Mouse (Mus musculus): ENCODE measurements around the gene Acp5. TPM values are rescaled to one million over a fixed set of nuclear protein-coding genes. Genes with fewer than 3 reads are reported as not detected.

Gene Acp5
- 10 to 100 TPM in 8 of 26 experiments, 1 to 10 TPM in 13, under 1 TPM in 2, not detected in 3; 0.61 to 53.0 (median 3.5) TPM for total RNA-seq (2018; cell fraction: chromatin; rRNA removed)
- 10 to 100 TPM in 18 of 26 experiments, 1 to 10 TPM in 8; 3.4 to 89.7 (median 32.2) TPM for total RNA-seq (2018; cell fraction: cytosol; rRNA removed)
- 10 to 100 TPM in 21 of 26 experiments, 1 to 10 TPM in 5; 3.3 to 79.7 (median 22.1) TPM for total RNA-seq (2018; cell fraction: nucleus; rRNA removed)
- polyA plus RNA-seq (2018), result 6.4 to 8.0 TPM (median 7.2 TPM) in 3 replicates

GRCm38 (mm10) chr9:22135644-22136390 is at the start of gene Acp5:
Acp5 (minus strand) TSS chr9:22135711.
- no peak within 1 kb of the TSS for H3K27ac ChIP-seq
- 98% methylated on average over 5 of the region's 7 CpGs for WGBS (ENCODE audit: missing documents)
- H3K79me2 ChIP-seq (ENCODE audit: inconsistent target), result no peaks in the 10 kb centered on the region
- no peak within 1 kb of the TSS for H3K4me3 ChIP-seq (ENCODE audit: inconsistent target)
- no peaks in the 10 kb centered on the region for H3K36me3 ChIP-seq (ENCODE audit: inconsistent target)

DNA sequence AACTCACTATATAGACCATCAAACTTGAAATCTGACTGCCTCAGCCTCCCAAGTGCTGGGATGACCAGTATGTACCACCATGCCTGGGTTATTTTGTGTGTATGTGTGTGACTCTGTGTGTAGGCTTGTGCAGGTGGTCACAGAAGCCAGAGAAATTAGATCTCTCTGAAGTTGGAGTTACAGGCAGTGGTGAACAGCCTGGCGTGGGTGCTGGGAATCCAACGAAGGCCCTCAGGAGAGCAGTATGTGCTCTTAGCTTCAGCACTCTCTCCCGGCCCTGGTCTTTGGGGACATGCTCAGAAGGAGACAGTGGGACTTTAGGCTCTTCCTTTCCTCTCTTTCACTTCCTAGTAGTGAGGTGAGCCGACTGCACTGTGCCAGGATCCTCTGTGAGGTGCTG is 36.8 kb upstream of the Acp5 start:
- no peak overlapping the region for H3K27ac ChIP-seq
- H3K4me3 ChIP-seq (ENCODE audit: inconsistent target), result no peak overlapping the region
- H3K79me2 ChIP-seq (ENCODE audit: inconsistent target), result no peaks in the 10 kb centered on the region
- WGBS (ENCODE audit: missing documents), result 83% methylated on average over 4 of the region's 4 CpGs
- H3K36me3 ChIP-seq (ENCODE audit: inconsistent target), result no peaks in the 10 kb centered on the region

- Histone ChIP-seq H3K4me3 (ENCODE audit: inconsistent target) (no peak overlapping the region), H3K27ac (no peak overlapping the region), H3K79me2 (ENCODE audit: inconsistent target) (no peaks in the 10 kb centered on the region), H3K36me3 (ENCODE audit: inconsistent target) (no peaks in the 10 kb centered on the region)
- 96% methylated on average over 11 of the region's 11 CpGs for WGBS (ENCODE audit: missing documents)
Observed at GRCm38 (mm10) chr9:22169327-22169726, 33.8 kb upstream of the Acp5 start.

DNA sequence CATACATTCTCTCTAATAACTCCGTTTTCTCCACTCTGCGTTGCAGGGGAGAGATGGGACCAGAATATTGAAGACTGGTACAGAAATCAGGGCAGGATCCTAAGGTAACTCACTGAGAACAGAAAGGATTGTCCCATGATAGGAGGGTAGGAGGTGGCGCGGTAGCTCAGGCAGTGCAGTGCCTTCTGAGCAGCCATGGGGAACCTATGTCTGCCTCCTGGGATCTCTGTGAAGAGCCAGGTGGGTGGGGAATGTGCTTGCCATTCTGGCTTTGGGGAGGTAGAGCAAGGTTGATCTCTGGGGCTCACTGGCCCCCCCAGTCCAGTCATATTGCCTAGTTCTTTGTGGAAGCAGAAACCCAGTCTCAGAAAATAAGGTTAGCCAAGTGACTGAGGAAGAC is 32.2 kb upstream of the Acp5 start:
- WGBS (ENCODE audit: missing documents), result 98% methylated on average over 4 of the region's 4 CpGs
- no peaks in the 10 kb centered on the region for H3K79me2 ChIP-seq (ENCODE audit: inconsistent target)
- H3K27ac ChIP-seq, result no peak overlapping the region
- H3K36me3 ChIP-seq (ENCODE audit: inconsistent target), result no peaks in the 10 kb centered on the region
- no peak overlapping the region for H3K4me3 ChIP-seq (ENCODE audit: inconsistent target)

DNA sequence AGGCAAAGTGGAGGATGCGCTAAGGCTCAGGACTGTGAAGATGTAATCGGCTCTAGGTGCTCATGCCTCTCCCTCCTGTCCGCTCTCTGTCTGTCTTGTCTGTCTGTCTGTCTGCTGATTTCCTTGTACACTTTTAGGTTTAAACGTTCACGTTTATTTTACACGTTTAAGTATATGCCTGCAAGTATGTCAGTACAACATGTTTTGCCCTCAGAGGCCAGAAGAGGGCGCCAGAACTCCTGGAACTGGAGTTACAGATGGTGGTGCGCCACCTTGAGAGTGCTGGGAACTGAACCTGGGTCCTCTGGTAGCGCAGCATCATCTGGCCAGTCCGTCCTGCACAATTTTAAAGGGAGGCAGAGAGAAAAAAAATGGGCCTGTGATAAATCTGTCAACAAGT is 31.2 kb upstream of the Acp5 start:
- Histone ChIP-seq H3K79me2 (ENCODE audit: inconsistent target) (no peaks in the 10 kb centered on the region), H3K36me3 (ENCODE audit: inconsistent target) (no peaks in the 10 kb centered on the region), H3K4me3 (ENCODE audit: inconsistent target) (no peak overlapping the region), H3K27ac (no peak overlapping the region)
- 90% methylated on average over 10 of the region's 10 CpGs for whole genome bisulfite sequencing (ENCODE audit: missing documents)

- Histone ChIP-seq H3K4me3 (ENCODE audit: inconsistent target) (no peak overlapping the region), H3K36me3 (ENCODE audit: inconsistent target) (no peaks in the 10 kb centered on the region), H3K79me2 (ENCODE audit: inconsistent target) (no peaks in the 10 kb centered on the region), H3K27ac (no peak overlapping the region)
- 55% methylated on average over 6 of the region's 6 CpGs for WGBS (ENCODE audit: missing documents)
Observed at GRCm38 (mm10) chr9:22165964-22166363, 30.5 kb upstream of the Acp5 start.

- WGBS (ENCODE audit: missing documents), result 6% methylated on average over 54 of the region's 54 CpGs
- Histone ChIP-seq H3K79me2 (ENCODE audit: inconsistent target) (no peaks in the 10 kb centered on the region), H3K36me3 (ENCODE audit: inconsistent target) (no peaks in the 10 kb centered on the region), H3K4me3 (ENCODE audit: inconsistent target) (peak overlapping the region; percentile 24), H3K27ac (no peak overlapping the region)
Observed at GRCm38 (mm10) chr9:22164711-22165668, 29.5 kb upstream of the Acp5 start.

DNA sequence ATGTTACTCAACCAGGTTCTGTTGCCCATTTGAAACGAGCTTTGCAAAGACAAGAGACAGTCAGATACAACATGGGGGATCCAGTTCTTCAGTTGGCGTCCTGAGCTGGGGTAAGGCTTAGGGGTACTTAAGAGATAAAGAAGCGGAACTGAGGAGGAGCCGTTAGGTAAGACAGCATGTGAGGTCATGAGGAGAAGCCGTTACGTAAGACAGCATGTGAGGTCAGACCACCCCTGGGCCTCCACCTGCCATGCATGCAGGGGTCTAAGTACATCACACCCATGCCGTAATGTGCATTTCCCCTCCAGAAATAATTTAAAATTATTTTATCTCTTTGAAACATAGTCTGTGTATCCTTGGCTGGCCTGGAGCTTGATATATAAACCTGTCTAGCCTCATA is 27.4 kb upstream of the Acp5 start:
- Histone ChIP-seq H3K36me3 (ENCODE audit: inconsistent target) (no peaks in the 10 kb centered on the region), H3K79me2 (ENCODE audit: inconsistent target) (no peaks in the 10 kb centered on the region), H3K27ac (no peak overlapping the region), H3K4me3 (ENCODE audit: inconsistent target) (no peak overlapping the region)
- WGBS (ENCODE audit: missing documents), result 84% methylated on average over 7 of the region's 7 CpGs

- no peak overlapping the region for H3K27ac ChIP-seq
- H3K36me3 ChIP-seq (ENCODE audit: inconsistent target), result no peaks in the 10 kb centered on the region
- WGBS (ENCODE audit: missing documents), result 91% methylated on average over 8 of the region's 9 CpGs
- H3K4me3 ChIP-seq (ENCODE audit: inconsistent target), result no peak overlapping the region
- no peaks in the 10 kb centered on the region for H3K79me2 ChIP-seq (ENCODE audit: inconsistent target)
Observed at GRCm38 (mm10) chr9:22162305-22162704, 26.8 kb upstream of the Acp5 start.

- no peak overlapping the region for H3K27ac ChIP-seq
- H3K4me3 ChIP-seq (ENCODE audit: inconsistent target), result no peak overlapping the region
- no peaks in the 10 kb centered on the region for H3K79me2 ChIP-seq (ENCODE audit: inconsistent target)
- H3K36me3 ChIP-seq (ENCODE audit: inconsistent target), result no peaks in the 10 kb centered on the region
- WGBS (ENCODE audit: missing documents), result 92% methylated on average over 6 of the region's 6 CpGs
Observed at GRCm38 (mm10) chr9:22161299-22161698, 25.8 kb upstream of the Acp5 start.

DNA sequence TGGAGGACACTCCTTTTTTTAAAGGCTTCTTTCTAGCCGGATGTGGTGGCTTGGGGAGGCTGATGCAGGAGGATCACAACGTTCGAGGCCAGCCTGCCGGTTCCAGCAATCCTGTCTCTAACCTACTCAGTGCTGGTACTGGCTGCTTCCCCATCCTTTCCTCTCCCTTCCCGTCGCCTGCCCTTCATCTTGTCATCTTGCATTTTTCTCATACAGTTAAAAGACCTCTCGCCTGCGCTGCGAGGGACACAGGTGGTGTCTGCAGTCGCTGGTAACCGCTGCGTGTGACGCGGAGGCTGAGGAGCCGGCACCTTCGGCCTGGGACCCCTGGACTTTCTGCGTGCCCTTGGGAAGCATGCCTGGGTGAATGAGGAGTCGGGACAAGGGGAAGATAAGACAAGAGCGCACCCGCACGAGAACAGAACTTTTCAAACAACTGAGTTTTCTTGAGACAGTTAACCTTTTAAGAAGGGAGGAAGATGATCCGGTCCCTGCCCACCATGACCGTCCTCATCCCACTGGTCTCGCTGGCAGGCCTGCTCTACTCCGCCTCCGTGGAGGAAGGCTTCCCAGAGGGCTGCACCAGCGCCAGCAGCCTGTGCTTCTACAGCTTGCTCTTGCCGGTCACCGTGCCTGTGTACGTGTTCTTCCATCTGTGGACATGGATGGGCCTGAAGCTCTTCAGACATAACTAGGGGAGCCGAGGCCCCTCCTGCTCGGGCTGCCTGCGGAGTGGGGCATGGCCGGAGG is 22.2 kb upstream of the Acp5 start:
- 83% methylated on average over 32 of the region's 34 CpGs for WGBS (ENCODE audit: missing documents)
- Histone ChIP-seq H3K79me2 (ENCODE audit: inconsistent target) (no peaks in the 10 kb centered on the region), H3K27ac (no peak overlapping the region), H3K4me3 (ENCODE audit: inconsistent target) (peak overlapping the region; percentile 46), H3K36me3 (ENCODE audit: inconsistent target) (no peaks in the 10 kb centered on the region)

DNA sequence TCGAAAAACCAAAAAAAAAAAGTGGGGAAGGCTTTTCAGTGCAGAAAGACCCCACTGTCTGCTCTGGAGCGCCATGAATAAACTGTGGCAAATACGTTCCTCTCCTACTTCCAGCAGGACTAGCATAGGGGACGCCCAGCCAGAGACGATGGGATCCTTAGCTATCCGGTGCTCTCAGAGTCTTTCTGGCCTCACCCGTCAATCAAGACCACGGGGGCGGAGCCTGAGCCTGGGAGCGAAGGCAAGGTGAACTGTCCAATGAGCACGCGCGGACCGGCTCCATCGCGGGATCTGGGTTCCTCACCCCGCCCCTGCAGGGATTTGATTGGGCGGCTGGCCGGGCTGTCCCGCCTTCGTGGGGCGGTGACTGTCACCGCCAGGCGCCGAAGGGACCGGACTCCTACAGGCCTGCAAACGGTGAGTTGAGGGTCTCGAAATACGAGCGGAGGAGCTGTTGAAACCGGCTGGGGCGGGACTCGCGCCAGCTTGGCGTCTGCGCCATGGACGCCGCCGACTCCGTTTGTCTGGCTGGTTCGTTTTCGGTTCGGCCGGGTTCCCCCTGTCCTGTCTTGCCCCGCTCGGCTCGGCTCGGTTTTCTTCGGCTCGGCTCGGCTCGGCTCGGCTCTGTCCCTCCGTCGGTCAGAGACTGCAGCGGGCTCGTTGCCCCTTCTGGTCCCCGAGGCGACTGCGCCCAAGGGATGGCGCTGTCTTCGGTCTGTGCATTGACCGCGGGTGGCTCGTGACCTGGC is 21.2 kb upstream of the Acp5 start, which contains the start of gene Pigyl:
Gene Pigyl, plus strand, starts transcription at position 350 of the 749 bp plus-strand sequence.
- H3K27ac ChIP-seq, result no peak within 1 kb of the TSS
- WGBS (ENCODE audit: missing documents), result under 1% methylated on average over 65 of the region's 65 CpGs
- H3K4me3 ChIP-seq (ENCODE audit: inconsistent target), result peak within 1 kb of the TSS; percentile 46

DNA sequence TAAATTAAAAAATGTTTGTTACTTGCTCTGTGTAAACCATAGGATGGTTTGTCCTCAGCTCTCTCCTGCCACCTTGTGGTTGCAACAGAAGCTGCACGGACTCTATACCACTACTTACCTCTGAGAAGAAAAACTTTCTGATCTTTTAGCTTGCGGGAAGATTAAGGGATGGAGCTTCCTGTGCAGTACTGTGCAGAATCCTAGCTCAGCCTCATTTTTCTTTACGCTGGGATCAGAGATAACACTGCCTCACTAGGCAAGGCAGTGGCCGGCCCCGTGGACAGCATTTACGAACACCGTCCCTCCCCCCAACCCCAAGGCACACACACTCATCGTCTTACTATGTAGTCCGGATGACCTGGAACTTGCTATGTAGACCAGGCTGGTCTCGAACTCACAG is 20.1 kb upstream of the Acp5 start:
- no peaks in the 10 kb centered on the region for H3K79me2 ChIP-seq (ENCODE audit: inconsistent target)
- 20% methylated on average over 9 of the region's 10 CpGs for WGBS (ENCODE audit: missing documents)
- H3K4me3 ChIP-seq (ENCODE audit: inconsistent target), result no peak overlapping the region
- H3K27ac ChIP-seq, result no peak overlapping the region
- H3K36me3 ChIP-seq (ENCODE audit: inconsistent target), result no peaks in the 10 kb centered on the region

More for the DNA sequence above, 21.2 kb upstream of the Acp5 start, which contains the start of gene Pigyl:
- H3K79me2 ChIP-seq (ENCODE audit: inconsistent target), result no peaks in the 10 kb centered on the region
- H3K36me3 ChIP-seq (ENCODE audit: inconsistent target), result no peaks in the 10 kb centered on the region
